In genomic region chr11:96034116-96034515, GRCm38 (mm10) we compare ENCODE assay signal across 8 mouse cellular contexts. TPM values are rescaled to one million over a fixed set of nuclear protein-coding genes. Genes with fewer than 3 reads are reported as not detected.
DNase-seq lines count a peak whose midpoint lies in the region; ATAC-seq and TF ChIP-seq lines count a peak whose summit lies in the region.

No protein-coding gene starts in this region.

- H3K27me3 ChIP-seq in kidney, embryonic 15.5 days, result peaks cover 7% of the 10 kb centered on the region; the same call in 1 of the 2 replicates
- no peaks in the 10 kb centered on the region for H3K27me3 ChIP-seq in hindbrain, embryonic 16.5 days (replicated peaks; ENCODE audit: control insufficient read depth, insufficient read depth, low read length)
- peaks cover 3% of the 10 kb centered on the region; the same call in 1 of the 2 replicates for H3K27me3 ChIP-seq in midbrain, postnatal 0 days (ENCODE audit: insufficient read depth, low read length)

- H3K36me3 ChIP-seq in kidney, embryonic 15.5 days, result peaks cover 24% of the 10 kb centered on the region
- no peaks in the 10 kb centered on the region; the same call in none of the 2 replicates for H3K36me3 ChIP-seq in hindbrain, embryonic 16.5 days (ENCODE audit: control insufficient read depth, insufficient read depth, low read length)
- H3K36me3 ChIP-seq in midbrain, postnatal 0 days (ENCODE audit: insufficient read depth, low read length), result peaks cover 6% of the 10 kb centered on the region

- H3K4me2 ChIP-seq in kidney, embryonic 15.5 days, result peak overlapping the region; percentile 86
- H3K4me2 ChIP-seq in hindbrain, embryonic 16.5 days (ENCODE audit: low read length), result peak overlapping the region; percentile 87
- H3K4me2 ChIP-seq in midbrain, postnatal 0 days (ENCODE audit: low read depth, low read length, poor library complexity, severe bottlenecking), result peak overlapping the region; percentile 91

- 47% methylated on average over 8 of the region's 8 CpGs for WGBS in kidney, embryonic 15.5 days
- 54% methylated on average over 8 of the region's 8 CpGs for WGBS in hindbrain, embryonic 16.5 days
- 53% methylated on average over 8 of the region's 8 CpGs for WGBS in midbrain, postnatal 0 days

- H3K9me3 ChIP-seq in kidney, embryonic 15.5 days (replicated peaks), result no peaks in the 10 kb centered on the region
- no peaks in the 10 kb centered on the region for H3K9me3 ChIP-seq in hindbrain, embryonic 16.5 days (ENCODE audit: control insufficient read depth, low read length)
- H3K9me3 ChIP-seq in midbrain, postnatal 0 days (ENCODE audit: low read length), result no peaks in the 10 kb centered on the region

- peak overlapping the region; percentile 64 for H3K4me3 ChIP-seq in kidney, embryonic 15.5 days (replicated peaks)
- H3K4me3 ChIP-seq in hindbrain, embryonic 16.5 days (ENCODE audit: low read length), result peak overlapping the region; percentile 52
- H3K4me3 ChIP-seq in midbrain, postnatal 0 days (ENCODE audit: low read depth, low read length), result peak overlapping the region; percentile 84

- H3K4me1 ChIP-seq in kidney, embryonic 15.5 days, result peaks cover 16% of the 10 kb centered on the region
- H3K4me1 ChIP-seq in hindbrain, embryonic 16.5 days (ENCODE audit: control insufficient read depth, insufficient read depth, low read depth, low read length), result peaks cover 10% of the 10 kb centered on the region
- H3K4me1 ChIP-seq in midbrain, postnatal 0 days (ENCODE audit: insufficient read depth, low read length), result no peaks in the 10 kb centered on the region

- peak overlapping the region; percentile 72; the same call in 1 of the 2 replicates for H3K27ac ChIP-seq in kidney, embryonic 15.5 days
- no peak overlapping the region for H3K27ac ChIP-seq in hindbrain, embryonic 16.5 days (ENCODE audit: low read depth, low read length)
- H3K27ac ChIP-seq in midbrain, postnatal 0 days (ENCODE audit: low read depth, low read length), result peak overlapping the region; percentile 63; the same call in 1 of the 2 replicates

- no peak for TF ChIP-seq CTCF in midbrain, postnatal 0 days (IDR thresholded peaks at IDR 0.05)

- peak overlapping the region; percentile 51; the same call in 1 of the 2 replicates for H3K9ac ChIP-seq in kidney, embryonic 15.5 days
- H3K9ac ChIP-seq in hindbrain, embryonic 16.5 days (ENCODE audit: low read depth, low read length), result peak overlapping the region; percentile 65; the same call in 1 of the 2 replicates
- peak overlapping the region; percentile 74 for H3K9ac ChIP-seq in midbrain, postnatal 0 days (replicated peaks; ENCODE audit: low read length, poor library complexity, severe bottlenecking)

- no peak for DNase-seq in kidney, postnatal 36 days
- peak; percentile 16 for DNase-seq in brain, adult 2 months (ENCODE audit: low read depth, low spot score)
- no peak for DNase-seq in midbrain, postnatal 0 days (ENCODE audit: low spot score)
- no peak for DNase-seq in ovary, adult 18-20 months (ENCODE audit: low spot score)
- DNase-seq in cerebellum, postnatal 25 days, result no peak
- DNase-seq in embryo, embryonic 10 days (ENCODE audit: low spot score), result no peak

- ATAC-seq in kidney, embryonic 15.5 days (replicated peaks; ENCODE audit: low FRiP score), result no peak
- ATAC-seq in hindbrain, embryonic 16.5 days, result no peak
- no peak for ATAC-seq in midbrain, postnatal 0 days (ENCODE audit: low FRiP score)

RNA-seq across cellular contexts. Expression of gene Snf8, which starts 0.6 kb away (rescaled TPM):
- 98.3 and 99.0 TPM in 2 replicates for polyA plus RNA-seq in kidney, embryonic 15.5 days (2015; fragmentation: Nextera tagmentation; extraction: Ambion mirVana)
- polyA plus RNA-seq in hindbrain, embryonic 16.5 days (2015; fragmentation: Nextera tagmentation; extraction: Ambion mirVana), result 120 and 132 TPM in 2 replicates
- total RNA-seq in midbrain, postnatal 0 days (2014; rRNA removed), result 23.2 and 38.6 TPM in 2 replicates
- polyA plus RNA-seq in midbrain, postnatal 0 days (2015; fragmentation: Nextera tagmentation; extraction: Ambion mirVana), result 114 TPM in 2 replicates

RNA-seq across cellular contexts. Expression of gene Gip, which starts 9.8 kb away (rescaled TPM):
- polyA plus RNA-seq in kidney, embryonic 15.5 days (2015; fragmentation: Nextera tagmentation; extraction: Ambion mirVana), result not detected in 2 replicates
- not detected in 2 replicates for polyA plus RNA-seq in hindbrain, embryonic 16.5 days (2015; fragmentation: Nextera tagmentation; extraction: Ambion mirVana)
- not detected in 2 replicates for total RNA-seq in midbrain, postnatal 0 days (2014; rRNA removed)
- not detected in 2 replicates for polyA plus RNA-seq in midbrain, postnatal 0 days (2015; fragmentation: Nextera tagmentation; extraction: Ambion mirVana)

RNA-seq across cellular contexts. Expression of gene Igf2bp1, which starts 28.4 kb away (rescaled TPM):
- polyA plus RNA-seq in kidney, embryonic 15.5 days (2015; fragmentation: Nextera tagmentation; extraction: Ambion mirVana), result 53.8 and 57.9 TPM in 2 replicates
- 6.1 and 11.3 TPM in 2 replicates for polyA plus RNA-seq in hindbrain, embryonic 16.5 days (2015; fragmentation: Nextera tagmentation; extraction: Ambion mirVana)
- total RNA-seq in midbrain, postnatal 0 days (2014; rRNA removed), result 2.2 and 3.2 TPM in 2 replicates
- 1.2 and 1.3 TPM in 2 replicates for polyA plus RNA-seq in midbrain, postnatal 0 days (2015; fragmentation: Nextera tagmentation; extraction: Ambion mirVana)

RNA-seq across cellular contexts. Expression of gene Ube2z, which starts 31.1 kb away (rescaled TPM):
- polyA plus RNA-seq in kidney, embryonic 15.5 days (2015; fragmentation: Nextera tagmentation; extraction: Ambion mirVana), result 40.6 and 42.0 TPM in 2 replicates
- 37.5 and 38.4 TPM in 2 replicates for polyA plus RNA-seq in hindbrain, embryonic 16.5 days (2015; fragmentation: Nextera tagmentation; extraction: Ambion mirVana)
- total RNA-seq in midbrain, postnatal 0 days (2014; rRNA removed), result 59.7 and 62.2 TPM in 2 replicates
- 33.0 and 36.0 TPM in 2 replicates for polyA plus RNA-seq in midbrain, postnatal 0 days (2015; fragmentation: Nextera tagmentation; extraction: Ambion mirVana)

RNA-seq across cellular contexts. Expression of gene Atp5g1, which starts 41.4 kb away (rescaled TPM):
- 648 and 705 TPM in 2 replicates for polyA plus RNA-seq in kidney, embryonic 15.5 days (2015; fragmentation: Nextera tagmentation; extraction: Ambion mirVana)
- 787 and 865 TPM in 2 replicates for polyA plus RNA-seq in hindbrain, embryonic 16.5 days (2015; fragmentation: Nextera tagmentation; extraction: Ambion mirVana)
- 469 and 710 TPM in 2 replicates for total RNA-seq in midbrain, postnatal 0 days (2014; rRNA removed)
- 984 and 1,088 TPM in 2 replicates for polyA plus RNA-seq in midbrain, postnatal 0 days (2015; fragmentation: Nextera tagmentation; extraction: Ambion mirVana)
